Mouse (Mus musculus) testis, adult 10 weeks (tissue): ENCODE measurements around the gene Aftph. TPM values are rescaled to one million over a fixed set of nuclear protein-coding genes. Genes with fewer than 3 reads are reported as not detected.

Source experiments
- polyA plus RNA-seq: library from polyadenylated mRNA; stranded (reverse); fragments of 350-450 nt; fragmentation: Illumina TruSeq; extraction: RNeasy Lipid Tissue Mini Kit (QIAGEN cat#74804); gene quantifications from one replicate; pipeline ENCODE4 v1.2.3, GENCODE M21; 2014; ENCODE audit warnings: low read depth, low replicate concordance

The Aftph gene
- 113 TPM for polyA plus RNA-seq

GRCm38 (mm10) chr11:20741201-20742100, at the start of gene Aftph:
Gene Aftph, minus strand, starts transcription at chr11:20741589.

Other genes with a start within 250 kb of the Aftph start
- gene Sertad2, start 198.3 kb downstream of the Aftph start, polyA plus RNA-seq, result 53.2 TPM
- gene Lgalsl, start 89.5 kb upstream of the Aftph start, polyA plus RNA-seq, result 5.8 TPM